Mouse (Mus musculus) kidney, postnatal 0 days (tissue): Measurements from ENCODE around the gene Mst1. TPM values are rescaled to one million over a fixed set of nuclear protein-coding genes. Genes with fewer than 3 reads are reported as not detected.

ENCODE experiments used
- ATAC-seq: fragments of 200-750 bp; cut with Nextera tagmentation; replicated peaks from 2 replicates; pipeline ENCODE4 v1.8.0; 2017; ENCODE audit warnings: low read depth, moderate number of reproducible peaks, moderate TSS enrichment, moderate library complexity; ENCODE audit not compliant: low FRiP score
- DNase-seq: peaks from one replicate; pipeline ENCODE4 v3.0.0-alpha.2; 2016; ENCODE audit warnings: low spot score
- H3K27ac ChIP-seq: fragments of 300-500 bp; sonication (generic); 2 replicates; pipeline ENCODE4 v1.5.1; 2014; ENCODE audit warnings: mild to moderate bottlenecking
- H3K27me3 ChIP-seq: fragments of 300-500 bp; sonication (generic); 2 replicates; pipeline ENCODE4 v1.6.1; 2014; ENCODE audit warnings: low read length, mixed read lengths; ENCODE audit not compliant: insufficient read depth
- H3K36me3 ChIP-seq: fragments of 300-500 bp; sonication (generic); 2 replicates; pipeline ENCODE4 v1.6.1; 2014; ENCODE audit warnings: low read length, mixed read lengths; ENCODE audit not compliant: insufficient read depth
- H3K4me1 ChIP-seq: fragments of 300-500 bp; sonication (generic); replicated peaks from 2 replicates; pipeline ENCODE4 v1.6.1; 2014; ENCODE audit warnings: antibody characterized with exemption, low read length, mixed read lengths; ENCODE audit not compliant: insufficient read depth
- H3K4me2 ChIP-seq: fragments of 300-500 bp; sonication (generic); 2 replicates; pipeline ENCODE4 v1.6.1; 2014; ENCODE audit warnings: mild to moderate bottlenecking, low read length, moderate library complexity, mixed read lengths
- H3K4me3 ChIP-seq: fragments of 300-500 bp; sonication (generic); replicated peaks from 2 replicates; pipeline ENCODE4 v1.5.1; 2014; ENCODE audit warnings: low read depth, low read length
- H3K9ac ChIP-seq: fragments of 300-500 bp; sonication (generic); 2 replicates; pipeline ENCODE4 v1.6.1; 2014; ENCODE audit warnings: low read depth, low read length
- H3K9me3 ChIP-seq: fragments of 300-500 bp; sonication (generic); replicated peaks from 2 replicates; pipeline ENCODE4 v1.6.1; 2016; ENCODE audit warnings: low read length, inconsistent platforms, mixed read lengths
- CTCF ChIP-seq: IDR thresholded peaks from 2 replicates; pipeline ENCODE4 v1.5.1; 2016; ENCODE audit warnings: antibody characterized with exemption, low read depth, mild to moderate bottlenecking, moderate library complexity
- WGBS: fragments of 180-500 bp; shearing (Covaris S2); extraction: QIAGEN DNeasy Blood & Tissue Kit; methylation state at CpG from one replicate; pipeline ENCODE4 v1.1.7; 2014; 5-methylcytosine and 5-hydroxymethylcytosine counted together
- polyA plus RNA-seq: library from polyadenylated mRNA; unstranded; fragments of >200 nt; fragmentation: Nextera tagmentation; extraction: Ambion mirVana; gene quantifications from 2 replicates; pipeline ENCODE4 v1.2.1, GENCODE M21; 2015

Gene Mst1
- polyA plus RNA-seq, 1 experiment from 2014 or later, result 0.39 TPM

- Histone ChIP-seq H3K4me1 (peaks cover 9% of the 10 kb centered on the region), H3K4me2 (peak overlapping the region; percentile 63), H3K4me3 (peak overlapping the region; percentile 26), H3K27ac (no peak overlapping the region), H3K9me3 (no peaks in the 10 kb centered on the region), H3K36me3 (no peaks in the 10 kb centered on the region), H3K27me3 (no peaks in the 10 kb centered on the region; the same call in 1 of the 2 replicates), H3K9ac (peak overlapping the region; percentile 37; the same call in 1 of the 2 replicates)
- TF ChIP-seq CTCF, result peak; percentile 23; the same call in 1 of the 2 replicates
- DNase-seq (no peak), ATAC-seq (no peak)
- WGBS, result 73% methylated on average over 17 of the region's 17 CpGs
Observed at GRCm38 (mm10) chr9:108111593-108112121, 31.4 kb downstream of the Mst1 start.

- Histone ChIP-seq H3K4me1 (peaks cover 9% of the 10 kb centered on the region), H3K9ac (no peak overlapping the region), H3K27ac (no peak overlapping the region), H3K36me3 (no peaks in the 10 kb centered on the region), H3K27me3 (no peaks in the 10 kb centered on the region; the same call in 1 of the 2 replicates), H3K4me2 (no peak overlapping the region), H3K9me3 (no peaks in the 10 kb centered on the region), H3K4me3 (no peak overlapping the region)
- 95% methylated on average over 18 of the region's 18 CpGs for WGBS
- ATAC-seq (no peak), DNase-seq (no peak)
- no peak for TF ChIP-seq CTCF
Observed at GRCm38 (mm10) chr9:108112719-108113340, 32.6 kb downstream of the Mst1 start.

DNA sequence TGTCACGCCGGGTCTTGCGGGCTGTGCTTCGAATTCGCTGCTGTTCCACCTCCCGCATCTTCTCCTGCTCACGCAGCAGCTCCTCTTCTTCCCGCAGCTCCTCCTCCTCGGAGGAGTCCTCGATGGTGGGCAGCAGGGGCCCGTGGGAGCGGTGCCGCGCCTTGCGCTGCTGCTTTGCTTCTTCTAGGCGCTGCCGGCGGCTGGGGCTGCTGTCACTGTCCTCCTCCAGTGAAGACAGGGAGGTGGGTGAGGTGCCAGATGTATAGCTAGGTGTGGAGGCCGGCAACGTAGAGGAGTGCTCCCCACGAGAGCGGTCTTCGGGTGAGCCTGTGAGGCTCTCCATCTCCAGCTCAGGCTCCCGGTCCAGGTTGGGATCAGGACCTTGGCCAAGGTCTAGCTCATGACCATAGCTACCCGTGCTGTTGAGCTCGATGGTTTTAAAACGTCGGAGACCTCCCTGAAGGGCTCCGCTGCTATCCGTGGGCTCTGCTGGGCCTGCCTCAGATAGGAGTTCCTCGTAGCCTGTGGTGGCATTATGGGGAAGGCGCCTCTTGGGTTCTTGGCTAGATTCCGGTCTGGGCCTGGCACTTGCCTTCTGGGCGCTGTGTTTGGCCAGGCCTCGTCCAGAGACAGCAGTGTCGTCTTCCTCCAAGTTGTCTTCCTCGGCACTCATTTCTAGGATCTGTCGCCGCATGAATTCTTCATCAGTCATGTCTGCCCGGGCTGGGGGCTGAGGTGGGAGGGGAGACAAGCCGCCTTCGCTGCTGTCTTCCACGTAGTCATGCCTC is 35.2 kb downstream of the Mst1 start:
- no peak overlapping the region for H3K4me2 ChIP-seq
- TF ChIP-seq CTCF, result no peak
- H3K4me3 ChIP-seq, result no peak overlapping the region
- H3K9me3 ChIP-seq, result no peaks in the 10 kb centered on the region
- DNase-seq (no peak), ATAC-seq (no peak)
- no peaks in the 10 kb centered on the region; the same call in 1 of the 2 replicates for H3K27me3 ChIP-seq
- 69% methylated on average over 43 of the region's 43 CpGs for WGBS
- H3K27ac ChIP-seq, result no peak overlapping the region
- no peak overlapping the region for H3K9ac ChIP-seq
- H3K4me1 ChIP-seq, result peaks cover 18% of the 10 kb centered on the region
- H3K36me3 ChIP-seq, result no peaks in the 10 kb centered on the region

- Histone ChIP-seq H3K9ac (no peak overlapping the region), H3K4me2 (no peak overlapping the region), H3K27ac (no peak overlapping the region), H3K4me3 (no peak overlapping the region), H3K4me1 (peaks cover 9% of the 10 kb centered on the region; the same call in 1 of the 2 replicates), H3K9me3 (no peaks in the 10 kb centered on the region), H3K27me3 (no peaks in the 10 kb centered on the region; the same call in 1 of the 2 replicates), H3K36me3 (no peaks in the 10 kb centered on the region)
- ATAC-seq (no peak), DNase-seq (no peak)
- TF ChIP-seq CTCF, result no peak
- 52% methylated on average over 4 of the region's 4 CpGs for WGBS
Observed at GRCm38 (mm10) chr9:108117143-108117542, 36.9 kb downstream of the Mst1 start.

DNA sequence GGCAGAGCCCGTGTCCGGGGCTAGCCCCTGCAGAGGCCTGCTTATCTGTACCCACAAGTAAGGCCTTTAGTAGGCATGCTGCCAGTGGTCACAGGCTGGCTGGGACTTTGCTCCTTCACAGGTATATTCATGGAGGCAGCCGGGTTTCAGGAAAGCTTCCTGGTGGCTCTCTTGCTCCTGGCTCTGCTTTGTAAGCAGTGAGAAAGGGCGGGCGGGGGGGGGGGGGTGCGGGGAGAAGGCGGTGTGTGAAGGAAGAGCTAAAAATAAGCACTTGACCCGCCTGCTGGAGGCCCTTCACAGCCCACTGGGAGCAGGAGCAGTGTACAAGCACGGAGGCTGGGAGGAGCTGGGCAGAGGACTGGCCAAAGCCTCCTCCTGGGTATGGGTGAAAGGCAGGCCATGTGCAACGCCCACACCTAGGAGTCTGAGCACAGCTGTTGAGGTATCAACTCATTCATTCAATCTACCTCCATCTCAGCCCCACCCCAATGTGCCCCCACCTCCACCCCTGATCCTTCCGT is 39.7 kb downstream of the Mst1 start:
- peak; percentile 93 for ATAC-seq
- peak; percentile 75 for DNase-seq
- Histone ChIP-seq H3K4me2 (no peak overlapping the region), H3K4me1 (peaks cover 9% of the 10 kb centered on the region; the same call in 1 of the 2 replicates), H3K9me3 (no peaks in the 10 kb centered on the region), H3K4me3 (no peak overlapping the region), H3K27me3 (no peaks in the 10 kb centered on the region; the same call in 1 of the 2 replicates), H3K9ac (no peak overlapping the region), H3K27ac (peak overlapping the region; percentile 79), H3K36me3 (no peaks in the 10 kb centered on the region)
- 37% methylated on average over 7 of the region's 11 CpGs for WGBS
- no peak for TF ChIP-seq CTCF

GRCm38 (mm10) chr9:108120671-108121070 is 40.4 kb downstream of the Mst1 start:
- no peak overlapping the region for H3K9ac ChIP-seq
- WGBS, result 90% methylated on average over 8 of the region's 8 CpGs
- peaks cover 9% of the 10 kb centered on the region; the same call in 1 of the 2 replicates for H3K4me1 ChIP-seq
- TF ChIP-seq CTCF, result no peak
- DNase-seq (no peak), ATAC-seq (no peak)
- H3K4me3 ChIP-seq, result no peak overlapping the region
- H3K27me3 ChIP-seq, result no peaks in the 10 kb centered on the region
- H3K27ac ChIP-seq, result no peak overlapping the region
- no peak overlapping the region for H3K4me2 ChIP-seq
- H3K36me3 ChIP-seq, result no peaks in the 10 kb centered on the region
- no peaks in the 10 kb centered on the region for H3K9me3 ChIP-seq
